Mouse (Mus musculus) left cerebral cortex, adult 6 months (tissue): Measurements from ENCODE around the gene Abcc2. TPM values are rescaled to one million over a fixed set of nuclear protein-coding genes. Genes with fewer than 3 reads are reported as not detected.

ENCODE experiments used
- long read RNA-seq, 2 experiments: library from polyadenylated mRNA; unstranded; transcript quantifications; one replicate each; pipeline ENCODE4 v2.0.0; 2019 to 2020
- polyA plus RNA-seq: library from polyadenylated mRNA; unstranded; fragments of <200 nt; fragmentation: Nextera tagmentation; gene quantifications from 2 replicates; pipeline ENCODE4 v1.2.3, GENCODE M21; 2021

Abcc2 gene
- polyA plus RNA-seq: not detected in 2 replicates
- long read RNA-seq, experiment 1: 0 reads
- long read RNA-seq, experiment 2: 0 reads

GRCm38 (mm10) chr19:43781980-43782379, at the start of gene Abcc2:
TSS of gene Abcc2 (plus strand) at chr19:43782192.

DNA sequence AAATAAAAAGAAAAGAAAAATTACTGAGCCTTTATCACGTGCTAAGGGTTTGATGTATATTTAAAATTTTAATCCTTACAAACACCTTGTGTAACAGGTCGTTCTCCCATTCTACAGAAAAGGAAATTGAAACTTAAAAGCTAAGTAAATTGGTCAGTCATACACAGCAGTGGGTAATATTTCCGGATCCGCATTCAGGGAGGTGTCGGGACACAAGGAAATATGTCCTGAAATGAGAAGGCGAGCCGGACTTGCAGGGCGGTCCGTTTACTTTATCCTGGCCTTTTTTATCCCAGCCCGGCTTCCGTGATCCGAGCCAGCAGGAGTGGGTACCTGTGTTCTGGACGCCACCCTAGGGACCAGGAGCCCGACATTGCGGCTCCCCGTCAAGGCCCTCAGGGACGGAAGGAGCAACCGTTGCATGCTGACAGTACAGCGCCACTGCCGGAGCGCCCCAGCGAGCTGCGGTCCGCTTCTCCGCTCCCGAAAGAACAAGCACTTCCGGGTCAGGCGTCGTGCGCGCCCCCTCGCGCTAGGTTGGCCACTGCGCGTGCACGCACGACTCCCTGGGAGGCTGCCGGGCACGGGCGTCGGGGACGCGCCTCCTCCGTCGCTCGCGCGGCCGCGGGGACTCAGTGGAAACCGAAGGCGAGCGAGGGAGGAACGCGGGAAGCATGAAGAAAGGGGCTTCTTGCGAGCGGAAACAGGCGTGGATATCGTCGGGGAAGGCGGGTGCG, 29.3 kb upstream of the Abcc2 start, which contains the start of the genes Cutc and Cox15:
Gene Cutc (plus strand): TSS at position 508 of the 737 bp plus-strand sequence.
Gene Cox15 (minus strand): TSS at position 512 of the 737 bp plus-strand sequence.

Other genes starting within 250 kb of the Abcc2 start
- not detected in 2 replicates for gene Nkx2-3, start 169.9 kb upstream of the Abcc2 start, polyA plus RNA-seq
- 5.8 and 6.0 TPM in 2 replicates for gene Slc25a28, start 107.3 kb upstream of the Abcc2 start, polyA plus RNA-seq
- 4.5 and 5.3 TPM in 2 replicates for gene Entpd7, start 92.5 kb upstream of the Abcc2 start, polyA plus RNA-seq
- 12.6 and 15.1 TPM in 2 replicates for gene Cutc, start 29.2 kb upstream of the Abcc2 start, polyA plus RNA-seq
- 7.3 and 7.6 TPM in 2 replicates for gene Cox15, start 29.2 kb upstream of the Abcc2 start, polyA plus RNA-seq
- gene Dnmbp, start 158.0 kb downstream of the Abcc2 start, polyA plus RNA-seq: 2.0 and 2.6 TPM in 2 replicates
- 0.28 and 0.45 TPM in 2 replicates for gene Cpn1, start 204.4 kb downstream of the Abcc2 start, polyA plus RNA-seq
- gene Cyp2c23, start 247.0 kb downstream of the Abcc2 start, polyA plus RNA-seq: 0.28 and 0.31 TPM in 2 replicates